Mouse (Mus musculus) embryonic fibroblast, embryonic 13.5 days (primary cell): ENCODE measurements around the gene Tcf7l1.

Source experiments
- CTCF ChIP-seq: IDR thresholded peaks from 2 replicates; pipeline ENCODE4 v1.5.1; 2011; ENCODE audit warnings: mild to moderate bottlenecking, control low read depth, low read length, moderate library complexity, borderline replicate concordance; ENCODE audit not compliant: insufficient read depth
- POLR2A ChIP-seq: IDR thresholded peaks from 2 replicates; pipeline ENCODE4 v1.6.1; 2011; ENCODE audit warnings: low read depth, mild to moderate bottlenecking, control low read depth, low read length, moderate library complexity

DNA sequence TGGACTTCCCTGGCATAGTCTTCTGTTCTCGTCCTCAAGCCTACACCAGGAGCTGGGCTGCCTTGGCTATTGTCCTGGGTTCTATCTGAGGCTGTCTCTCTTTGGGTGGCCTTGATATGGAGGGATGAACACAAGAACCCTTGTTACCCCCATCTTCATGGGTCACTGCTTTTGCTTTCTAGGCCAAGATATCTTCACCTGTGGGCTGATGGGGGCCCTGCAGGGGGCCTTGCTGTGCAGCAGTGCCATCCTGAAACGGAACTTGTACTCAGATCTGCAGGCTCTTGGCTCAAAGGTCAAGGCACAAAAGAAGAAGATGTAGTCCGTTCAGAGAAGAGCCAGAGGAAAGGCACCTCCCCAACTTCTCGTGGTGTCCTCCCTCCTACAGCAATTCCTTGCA lies 182.0 kb downstream of the Tcf7l1 start:
- TF ChIP-seq CTCF = no peak
- TF ChIP-seq POLR2A = no peak
